Mouse (Mus musculus): ENCODE results near the gene Enpp3.

- TF ChIP-seq CTCF (conservative IDR thresholded peaks at IDR 0.05; ENCODE audit: low read length) (no peak), NANOG (IDR thresholded peaks at IDR 0.05; ENCODE audit: borderline replicate concordance, low read length) (no peak), POU5F1 (IDR thresholded peaks at IDR 0.05; ENCODE audit: borderline replicate concordance, low read length) (no peak)
Measured at GRCm38 (mm10) chr10:24823697-24824535, 18.7 kb downstream of the Enpp3 start.
